Mouse (Mus musculus): ENCODE results near the gene Fgfr2. TPM values are rescaled to one million over a fixed set of nuclear protein-coding genes. Genes with fewer than 3 reads are reported as not detected.

Fgfr2 gene
- total and polyA plus RNA-seq, 2 experiments from 2014 or later, result 12.1 to 32.6 TPM

- Histone ChIP-seq H3K9ac (replicated peaks; ENCODE audit: low read length, poor library complexity, severe bottlenecking) (no peak overlapping the region), H3K9me3 (ENCODE audit: low read length) (no peaks in the 10 kb centered on the region), H3K4me1 (ENCODE audit: insufficient read depth, low read length) (no peaks in the 10 kb centered on the region), H3K4me2 (ENCODE audit: low read depth, low read length, poor library complexity, severe bottlenecking) (no peak overlapping the region), H3K27me3 (ENCODE audit: insufficient read depth, low read length) (no peaks in the 10 kb centered on the region), H3K4me3 (ENCODE audit: low read depth, low read length) (no peak overlapping the region), H3K36me3 (ENCODE audit: insufficient read depth, low read length) (peaks cover 36% of the 10 kb centered on the region), H3K27ac (ENCODE audit: low read depth, low read length) (no peak overlapping the region)
- DNase-seq (ENCODE audit: low spot score) (no peak), ATAC-seq (ENCODE audit: low FRiP score) (no peak)
- WGBS, result 53% methylated on average over 1 of the region's 1 CpGs
- no peak for TF ChIP-seq CTCF (IDR thresholded peaks at IDR 0.05)
Observed at GRCm38 (mm10) chr7:132565831-132566230, 557.3 kb downstream of the Fgfr2 start.

DNA sequence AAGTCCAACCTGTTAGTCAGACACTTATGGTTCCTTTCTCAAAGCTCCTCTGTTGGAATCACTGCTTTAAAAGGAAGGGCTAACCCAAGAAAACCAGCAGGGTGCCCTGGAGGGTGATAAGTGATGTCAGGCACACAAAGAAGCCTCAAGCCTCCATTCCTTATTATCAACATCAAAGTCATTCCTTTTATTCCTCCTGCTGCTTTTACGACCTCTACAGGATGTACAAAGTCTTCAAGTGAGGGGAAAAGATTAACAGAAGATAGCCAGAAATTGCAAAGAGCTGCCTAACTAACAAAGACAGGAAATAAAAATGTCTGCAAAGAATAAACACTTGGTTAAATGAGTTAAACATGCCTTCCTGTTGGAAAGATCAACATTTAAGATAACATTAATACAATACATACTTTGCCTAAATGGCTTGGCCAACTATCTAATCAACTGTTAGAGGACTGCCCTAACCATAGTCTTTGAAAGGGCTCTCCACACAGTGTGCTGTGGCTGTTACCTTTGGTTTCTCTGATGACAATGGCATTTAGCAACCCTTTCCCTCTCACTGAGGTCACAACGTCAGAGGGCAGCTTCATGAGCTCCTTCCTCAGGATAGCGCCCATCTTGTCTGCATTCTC, 563.9 kb downstream of the Fgfr2 start:
- Histone ChIP-seq H3K4me3 (ENCODE audit: low read depth, low read length) (no peak overlapping the region), H3K4me2 (ENCODE audit: low read depth, low read length, poor library complexity, severe bottlenecking) (no peak overlapping the region), H3K4me1 (ENCODE audit: insufficient read depth, low read length) (no peaks in the 10 kb centered on the region), H3K9me3 (ENCODE audit: low read length) (no peaks in the 10 kb centered on the region), H3K36me3 (ENCODE audit: insufficient read depth, low read length) (peaks cover 55% of the 10 kb centered on the region), H3K27me3 (ENCODE audit: insufficient read depth, low read length) (no peaks in the 10 kb centered on the region), H3K27ac (ENCODE audit: low read depth, low read length) (no peak overlapping the region), H3K9ac (replicated peaks; ENCODE audit: low read length, poor library complexity, severe bottlenecking) (no peak overlapping the region)
- no peak for DNase-seq (ENCODE audit: low spot score)
- no peak for TF ChIP-seq CTCF (IDR thresholded peaks at IDR 0.05)
- ATAC-seq (ENCODE audit: low FRiP score), result no peak
- WGBS, result 77% methylated on average over 3 of the region's 3 CpGs

GRCm38 (mm10) chr7:132558141-132558736, 564.9 kb downstream of the Fgfr2 start:
- H3K4me2 ChIP-seq (ENCODE audit: low read depth, low read length, poor library complexity, severe bottlenecking), result no peak overlapping the region
- peaks cover 51% of the 10 kb centered on the region for H3K36me3 ChIP-seq (ENCODE audit: insufficient read depth, low read length)
- TF ChIP-seq CTCF (IDR thresholded peaks at IDR 0.05), result no peak
- H3K4me3 ChIP-seq (ENCODE audit: low read depth, low read length), result no peak overlapping the region
- ATAC-seq (ENCODE audit: low FRiP score) (no peak), DNase-seq (ENCODE audit: low spot score) (no peak)
- no peak overlapping the region for H3K27ac ChIP-seq (ENCODE audit: low read depth, low read length)
- no peak overlapping the region for H3K9ac ChIP-seq (replicated peaks; ENCODE audit: low read length, poor library complexity, severe bottlenecking)
- H3K4me1 ChIP-seq (ENCODE audit: insufficient read depth, low read length), result no peaks in the 10 kb centered on the region
- H3K9me3 ChIP-seq (ENCODE audit: low read length), result no peaks in the 10 kb centered on the region
- no peaks in the 10 kb centered on the region for H3K27me3 ChIP-seq (ENCODE audit: insufficient read depth, low read length)
- 92% methylated on average over 7 of the region's 7 CpGs for WGBS

DNA sequence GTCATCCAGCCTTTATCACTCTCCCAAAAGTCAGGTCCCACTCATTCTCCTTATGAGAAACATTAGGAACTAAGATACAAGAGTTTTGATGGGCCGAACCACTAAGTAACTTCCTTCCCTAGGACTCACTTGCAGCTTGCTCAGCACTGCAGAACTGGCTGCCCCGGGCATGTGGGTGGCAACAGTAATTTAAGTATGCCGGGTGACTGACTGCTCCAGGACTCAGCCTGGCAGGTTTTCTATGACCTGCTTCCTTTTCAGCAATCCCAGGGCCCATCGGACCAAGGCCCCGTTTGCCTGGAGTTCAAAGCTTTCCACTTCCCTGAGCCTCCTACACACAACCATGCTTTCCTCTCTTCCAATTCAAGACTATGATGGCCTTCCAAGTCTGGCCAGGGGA, 566.6 kb downstream of the Fgfr2 start:
- Histone ChIP-seq H3K9me3 (ENCODE audit: low read length) (no peaks in the 10 kb centered on the region), H3K4me1 (ENCODE audit: insufficient read depth, low read length) (no peaks in the 10 kb centered on the region), H3K4me3 (ENCODE audit: low read depth, low read length) (no peak overlapping the region), H3K36me3 (ENCODE audit: insufficient read depth, low read length) (peaks cover 34% of the 10 kb centered on the region), H3K27ac (ENCODE audit: low read depth, low read length) (no peak overlapping the region), H3K4me2 (ENCODE audit: low read depth, low read length, poor library complexity, severe bottlenecking) (no peak overlapping the region), H3K9ac (replicated peaks; ENCODE audit: low read length, poor library complexity, severe bottlenecking) (no peak overlapping the region), H3K27me3 (ENCODE audit: insufficient read depth, low read length) (no peaks in the 10 kb centered on the region)
- no peak for TF ChIP-seq CTCF (IDR thresholded peaks at IDR 0.05)
- 89% methylated on average over 5 of the region's 5 CpGs for WGBS
- ATAC-seq (ENCODE audit: low FRiP score) (no peak), DNase-seq (ENCODE audit: low spot score) (no peak)

DNA sequence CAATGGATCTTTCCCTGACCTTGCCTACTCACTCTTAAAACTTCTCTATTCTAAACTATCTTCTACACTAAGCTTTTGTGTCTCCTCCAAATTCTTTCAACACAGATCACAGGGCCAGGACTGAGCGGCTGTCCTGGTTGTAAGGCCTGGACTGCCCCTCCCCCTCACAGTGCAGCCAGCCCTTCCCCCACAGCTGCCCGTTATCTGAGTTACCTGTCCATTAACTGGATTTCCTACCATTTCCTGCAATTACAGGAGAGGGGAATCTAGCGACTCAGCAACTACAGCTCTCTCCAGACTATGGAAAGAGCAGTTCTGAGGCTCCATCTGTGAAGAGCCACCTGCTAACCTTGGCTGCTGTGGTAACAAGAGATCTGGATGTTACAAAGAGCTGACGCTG, 567.2 kb downstream of the Fgfr2 start:
- whole genome bisulfite sequencing, result 47% methylated on average over 4 of the region's 4 CpGs
- no peak overlapping the region for H3K27ac ChIP-seq (ENCODE audit: low read depth, low read length)
- H3K4me1 ChIP-seq (ENCODE audit: insufficient read depth, low read length), result no peaks in the 10 kb centered on the region
- ATAC-seq (ENCODE audit: low FRiP score) (no peak), DNase-seq (ENCODE audit: low spot score) (no peak)
- no peak for TF ChIP-seq CTCF (IDR thresholded peaks at IDR 0.05)
- peaks cover 30% of the 10 kb centered on the region for H3K36me3 ChIP-seq (ENCODE audit: insufficient read depth, low read length)
- no peak overlapping the region for H3K4me2 ChIP-seq (ENCODE audit: low read depth, low read length, poor library complexity, severe bottlenecking)
- no peaks in the 10 kb centered on the region for H3K27me3 ChIP-seq (ENCODE audit: insufficient read depth, low read length)
- no peaks in the 10 kb centered on the region for H3K9me3 ChIP-seq (ENCODE audit: low read length)
- H3K4me3 ChIP-seq (ENCODE audit: low read depth, low read length), result no peak overlapping the region
- H3K9ac ChIP-seq (replicated peaks; ENCODE audit: low read length, poor library complexity, severe bottlenecking), result no peak overlapping the region

GRCm38 (mm10) chr7:132554091-132554490, 569.1 kb downstream of the Fgfr2 start:
- Histone ChIP-seq H3K27me3 (ENCODE audit: insufficient read depth, low read length) (no peaks in the 10 kb centered on the region), H3K4me3 (ENCODE audit: low read depth, low read length) (no peak overlapping the region), H3K4me1 (ENCODE audit: insufficient read depth, low read length) (no peaks in the 10 kb centered on the region), H3K36me3 (ENCODE audit: insufficient read depth, low read length) (peaks cover 18% of the 10 kb centered on the region), H3K4me2 (ENCODE audit: low read depth, low read length, poor library complexity, severe bottlenecking) (no peak overlapping the region), H3K9ac (replicated peaks; ENCODE audit: low read length, poor library complexity, severe bottlenecking) (no peak overlapping the region), H3K9me3 (ENCODE audit: low read length) (no peaks in the 10 kb centered on the region), H3K27ac (ENCODE audit: low read depth, low read length) (no peak overlapping the region)
- ATAC-seq (ENCODE audit: low FRiP score) (no peak), DNase-seq (ENCODE audit: low spot score) (no peak)
- no peak for TF ChIP-seq CTCF (IDR thresholded peaks at IDR 0.05)
- 54% methylated on average over 2 of the region's 2 CpGs for WGBS

Data from midbrain, postnatal 0 days (tissue).